Mouse (Mus musculus) liver, embryonic 14.5 days (tissue): ENCODE results near the gene Ipcef1. TPM values are rescaled to one million over a fixed set of nuclear protein-coding genes. Genes with fewer than 3 reads are reported as not detected.

Experiments used
- ATAC-seq: fragments of 200-750 bp; cut with Nextera tagmentation; 2 replicates; pipeline ENCODE4 v1.8.0; 2017; ENCODE audit warnings: moderate number of reproducible peaks, mild to moderate bottlenecking, moderate library complexity; ENCODE audit not compliant: insufficient read depth
- DNase-seq, 3 experiments: peaks; one replicate each; pipeline ENCODE4 v3.0.0-alpha.2; 2012 to 2013; ENCODE audit warnings: low read depth in 3 of 3, low spot score in 3 of 3
- H3K27ac ChIP-seq: fragments of 300-500 bp; sonication (generic); 2 replicates; pipeline ENCODE4 v1.5.1; 2014; ENCODE audit warnings: moderate library complexity, mild to moderate bottlenecking, control low read depth, inconsistent platforms
- H3K27me3 ChIP-seq: fragments of 300-500 bp; sonication (generic); 2 replicates; pipeline ENCODE4 v1.6.1; 2014; ENCODE audit warnings: mild to moderate bottlenecking, low read length, moderate library complexity; ENCODE audit not compliant: control insufficient read depth, insufficient read depth
- H3K36me3 ChIP-seq: fragments of 300-500 bp; sonication (generic); replicated peaks from 2 replicates; pipeline ENCODE4 v1.6.1; 2014; ENCODE audit warnings: low read depth; ENCODE audit not compliant: control insufficient read depth, insufficient read depth
- H3K4me1 ChIP-seq, 2 experiments: fragments of 200-500 bp in 1 of 2; fragments of 300-500 bp in 1 of 2; sonication (generic) in 1 of 2; replicated peaks; 2 replicates each; pipeline ENCODE4 v1.6.1; 2012 to 2014; ENCODE audit warnings: antibody characterized with exemption in 1 of 2, inconsistent platforms in 1 of 2, low read length in 1 of 2; ENCODE audit not compliant: control insufficient read depth in 2 of 2, insufficient read depth in 2 of 2
- H3K4me2 ChIP-seq: fragments of 300-500 bp; sonication (generic); 2 replicates; pipeline ENCODE4 v1.6.1; 2014; ENCODE audit warnings: low read depth, mild to moderate bottlenecking, control low read depth, moderate library complexity
- H3K4me3 ChIP-seq, 2 experiments: fragments of 200-500 bp in 1 of 2; fragments of 300-500 bp in 1 of 2; sonication (generic) in 1 of 2; 2 replicates each; pipeline ENCODE4 v1.5.1; 2012 to 2014; ENCODE audit warnings: low read depth in 2 of 2, low read length in 2 of 2, mild to moderate bottlenecking in 2 of 2, control low read depth in 1 of 2, inconsistent platforms in 1 of 2, moderate library complexity in 1 of 2; ENCODE audit not compliant: insufficient read depth in 1 of 2
- H3K9ac ChIP-seq: fragments of 300-500 bp; sonication (generic); replicated peaks from 2 replicates; pipeline ENCODE4 v1.6.1; 2014; ENCODE audit warnings: mild to moderate bottlenecking, control low read depth, moderate library complexity
- H3K9me3 ChIP-seq: fragments of 300-500 bp; sonication (generic); 2 replicates; pipeline ENCODE4 v1.6.1; 2016; ENCODE audit warnings: low read length, mixed read lengths; ENCODE audit not compliant: control insufficient read depth
- CTCF ChIP-seq: IDR thresholded peaks from 2 replicates; pipeline ENCODE4 v1.5.1; 2016; ENCODE audit warnings: antibody characterized with exemption, low read depth, control low read depth
- EP300 ChIP-seq: IDR thresholded peaks from 2 replicates; pipeline ENCODE4 v1.6.1; 2016; ENCODE audit warnings: antibody characterized with exemption, low read depth
- WGBS: fragments of 180-500 bp; shearing (Covaris S2); extraction: QIAGEN DNeasy Blood & Tissue Kit; methylation state at CpG from one replicate; pipeline ENCODE4 v1.1.7; 2014; ENCODE audit not compliant: insufficient replicate concordance; 5-methylcytosine and 5-hydroxymethylcytosine counted together
- polyA plus RNA-seq, 2 experiments: library from polyadenylated mRNA; depleted of rRNA in 1 of 2; stranded (reverse) in 1 of 2; unstranded in 1 of 2; fragments of >200 nt; fragmentation: Nextera tagmentation in 1 of 2; extraction: Ambion mirVana in 1 of 2; gene quantifications; 2 replicates each; pipeline versions ENCODE4 v1.2.1 to v1.2.3; 2012 to 2014

Gene Ipcef1
- polyA plus RNA-seq, 2 experiments, result 0.50 to 0.71 TPM

DNA sequence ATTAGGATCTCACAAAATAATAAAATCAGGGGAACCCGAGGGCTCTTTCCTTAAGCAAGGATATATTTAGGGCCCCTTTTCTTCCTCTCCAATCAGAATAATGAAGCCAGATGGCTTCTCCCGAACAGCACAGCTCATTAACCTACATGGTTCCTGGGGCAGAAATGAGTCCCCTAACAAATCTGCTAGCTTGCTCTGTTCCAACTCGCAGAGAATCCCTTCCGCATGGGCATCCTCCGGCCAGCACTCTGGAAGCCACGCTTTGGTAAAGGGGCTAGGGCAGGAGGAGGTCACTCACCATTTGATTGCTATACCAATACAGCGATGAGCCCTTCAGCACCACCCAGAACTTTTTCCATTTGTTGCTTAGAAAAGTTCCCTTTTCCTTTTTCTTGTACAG is 73.1 kb downstream of the Ipcef1 start:
- TF ChIP-seq EP300, result no peak
- no peak for TF ChIP-seq CTCF
- Histone ChIP-seq H3K4me2 (no peak overlapping the region), H3K27ac (no peak overlapping the region), H3K4me1 (no peaks in the 10 kb centered on the region), H3K27me3 (no peaks in the 10 kb centered on the region), H3K4me3 (no peak overlapping the region), H3K36me3 (no peaks in the 10 kb centered on the region), H3K9me3 (no peaks in the 10 kb centered on the region), H3K9ac (no peak overlapping the region)
- 49% methylated on average over 7 of the region's 7 CpGs for WGBS
- ATAC-seq (no peak), DNase-seq (no peak)

DNA sequence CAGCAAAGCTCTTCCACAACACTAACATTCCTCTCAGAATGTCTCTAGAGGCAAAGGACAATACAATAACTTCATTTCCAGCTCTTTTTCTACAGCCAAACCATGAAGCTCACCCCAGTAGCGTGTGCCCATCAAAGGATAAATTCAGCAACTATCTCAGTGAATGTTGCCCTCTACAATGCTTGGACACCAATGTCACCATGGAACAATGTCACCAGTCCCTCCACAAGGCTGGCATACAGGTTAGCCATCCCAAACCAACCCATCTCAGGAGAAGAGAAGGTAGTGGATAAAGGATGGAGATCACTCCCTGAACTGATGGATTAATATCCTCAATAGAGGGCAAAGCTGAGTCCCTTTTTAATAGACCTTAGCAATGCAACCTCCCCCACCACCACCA is 73.5 kb downstream of the Ipcef1 start:
- Histone ChIP-seq H3K4me2 (no peak overlapping the region), H3K27me3 (no peaks in the 10 kb centered on the region), H3K4me1 (no peaks in the 10 kb centered on the region), H3K9ac (no peak overlapping the region), H3K9me3 (no peaks in the 10 kb centered on the region), H3K36me3 (no peaks in the 10 kb centered on the region), H3K27ac (no peak overlapping the region), H3K4me3 (no peak overlapping the region)
- DNase-seq (no peak), ATAC-seq (no peak)
- TF ChIP-seq CTCF (no peak), EP300 (no peak)
- 62% methylated on average over 1 of the region's 1 CpGs for WGBS

DNA sequence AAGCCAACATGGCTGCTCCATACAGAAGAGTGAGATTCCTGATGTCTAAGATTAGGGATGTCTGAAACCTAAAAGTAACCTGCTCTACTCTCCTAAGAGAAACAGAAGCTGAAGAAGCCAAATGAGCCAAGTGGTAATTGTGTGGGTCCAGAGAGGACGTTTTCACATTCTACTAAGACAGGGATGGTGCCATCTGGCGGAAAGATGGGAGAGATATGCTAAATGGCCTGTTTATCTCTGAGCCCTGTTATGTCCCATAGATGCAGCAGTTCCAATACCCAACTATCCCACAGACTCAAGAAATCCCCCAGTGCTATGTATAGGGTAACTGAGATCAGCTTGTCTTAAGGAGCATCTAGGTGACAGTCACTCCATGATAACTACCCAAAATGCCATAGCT is 74.4 kb downstream of the Ipcef1 start:
- H3K27ac ChIP-seq, result no peak overlapping the region
- WGBS, result 49% methylated on average over 2 of the region's 2 CpGs
- no peak for TF ChIP-seq EP300
- no peak for TF ChIP-seq CTCF
- no peak overlapping the region for H3K4me2 ChIP-seq
- H3K27me3 ChIP-seq, result no peaks in the 10 kb centered on the region
- H3K4me3 ChIP-seq, result no peak overlapping the region
- no peak overlapping the region for H3K9ac ChIP-seq
- H3K9me3 ChIP-seq, result no peaks in the 10 kb centered on the region
- H3K36me3 ChIP-seq, result no peaks in the 10 kb centered on the region
- ATAC-seq, result no peak
- no peak for DNase-seq
- H3K4me1 ChIP-seq, result no peaks in the 10 kb centered on the region

DNA sequence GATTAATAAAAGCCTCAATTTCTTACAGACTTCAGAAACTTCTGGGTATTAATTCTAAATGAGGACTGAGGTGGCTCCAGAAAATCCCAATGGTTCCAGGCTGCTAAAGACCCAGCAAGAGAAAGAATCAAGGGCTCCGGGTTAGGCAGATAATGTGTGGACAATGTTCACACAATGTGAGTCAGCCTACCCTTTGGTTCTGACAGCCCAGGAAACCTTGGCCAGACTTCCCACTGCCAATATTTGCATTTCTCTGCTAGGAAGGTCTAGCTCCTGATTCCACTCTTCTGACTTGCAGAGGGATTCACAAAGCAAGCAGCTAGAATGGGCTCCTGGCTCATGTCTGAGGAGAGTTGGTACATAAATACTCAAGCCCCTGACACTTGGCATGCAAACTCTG is 83.9 kb downstream of the Ipcef1 start:
- Histone ChIP-seq H3K9me3 (no peaks in the 10 kb centered on the region), H3K27ac (no peak overlapping the region), H3K36me3 (no peaks in the 10 kb centered on the region), H3K4me2 (no peak overlapping the region), H3K4me1 (0 out of 4 replicates have a peak, but pooled peaks cover 0 to 2% of the 10 kb centered on the region in 2 experiments), H3K27me3 (no peaks in the 10 kb centered on the region), H3K4me3 (no peak overlapping the region), H3K9ac (no peak overlapping the region)
- 45% methylated on average over 1 of the region's 1 CpGs for WGBS
- no peak for DNase-seq
- ATAC-seq, result no peak
- TF ChIP-seq EP300, result no peak
- TF ChIP-seq CTCF, result no peak

DNA sequence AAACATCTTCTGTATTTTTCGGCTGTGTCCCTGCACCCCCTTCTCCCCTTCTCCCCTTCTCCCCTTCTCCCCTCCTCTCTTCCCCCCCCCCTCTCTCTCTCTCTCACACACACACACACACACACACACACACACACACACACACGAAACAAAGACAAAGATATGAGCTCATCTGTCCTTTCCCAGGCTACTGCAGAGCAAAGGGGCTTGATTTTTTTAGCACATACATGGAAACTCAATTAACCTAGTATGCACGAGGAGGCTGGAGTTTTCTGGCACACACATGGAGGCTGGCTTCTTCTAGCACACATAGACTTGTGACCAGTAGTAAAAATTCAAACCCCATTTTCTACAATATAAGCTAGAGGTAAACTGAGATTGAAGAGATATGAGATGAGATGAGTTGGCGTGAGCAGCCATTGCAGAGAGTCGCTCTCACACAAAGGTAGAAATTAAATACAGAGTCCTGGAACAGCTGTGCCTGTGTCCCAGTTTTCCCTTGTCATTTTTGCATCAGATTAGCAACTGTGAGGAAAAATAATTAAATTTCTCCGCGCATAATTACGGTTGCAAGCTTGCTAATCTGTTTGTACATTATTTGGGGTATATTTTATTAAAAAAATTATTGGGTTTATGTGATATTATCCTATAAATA is 84.6 kb downstream of the Ipcef1 start:
- Histone ChIP-seq H3K9ac (no peak overlapping the region), H3K4me2 (no peak overlapping the region), H3K4me1 (0 out of 4 replicates have a peak, but pooled peaks cover 0 to 2% of the 10 kb centered on the region in 2 experiments), H3K36me3 (no peaks in the 10 kb centered on the region), H3K27ac (no peak overlapping the region), H3K27me3 (no peaks in the 10 kb centered on the region), H3K9me3 (no peaks in the 10 kb centered on the region), H3K4me3 (no peak overlapping the region)
- ATAC-seq, result no peak
- DNase-seq, result no peak
- TF ChIP-seq EP300 (no peak), CTCF (no peak)
- WGBS, result 57% methylated on average over 8 of the region's 8 CpGs
